Mouse (Mus musculus): ENCODE data around the gene Igfbp3. TPM values are rescaled to one million over a fixed set of nuclear protein-coding genes. Genes with fewer than 3 reads are reported as not detected.

The Igfbp3 gene
- polyA plus RNA-seq, 1 experiment from 2014 or later, result 34.5 TPM

- Histone ChIP-seq H3K4me3 (no peak overlapping the region), H3K36me3 (no peaks in the 10 kb centered on the region), H3K27me3 (replicated peaks) (no peaks in the 10 kb centered on the region), H3K4me2 (no peak overlapping the region), H3K27ac (replicated peaks) (no peak overlapping the region), H3K4me1 (peaks cover 13% of the 10 kb centered on the region), H3K9me3 (no peaks in the 10 kb centered on the region), H3K9ac (no peak overlapping the region)
- 80% methylated on average over 4 of the region's 4 CpGs for WGBS
- ATAC-seq (ENCODE audit: extremely low read depth, insufficient number of reproducible peaks, low FRiP score, low TSS enrichment), result no peak
These were observed 49.3 kb downstream of the Igfbp3 start for GRCm38 (mm10) chr11:7164416-7164815.

GRCm38 (mm10) chr11:7161502-7162174 is 52.1 kb downstream of the Igfbp3 start:
- WGBS, result 77% methylated on average over 8 of the region's 8 CpGs
- no peak for ATAC-seq (ENCODE audit: extremely low read depth, insufficient number of reproducible peaks, low FRiP score, low TSS enrichment)
- H3K4me1 ChIP-seq, result peaks cover 13% of the 10 kb centered on the region
- H3K9me3 ChIP-seq, result no peaks in the 10 kb centered on the region
- no peaks in the 10 kb centered on the region for H3K27me3 ChIP-seq (replicated peaks)
- H3K27ac ChIP-seq (replicated peaks), result no peak overlapping the region
- no peaks in the 10 kb centered on the region for H3K36me3 ChIP-seq
- H3K4me2 ChIP-seq, result no peak overlapping the region
- no peak overlapping the region for H3K4me3 ChIP-seq
- no peak overlapping the region for H3K9ac ChIP-seq

GRCm38 (mm10) chr11:7160637-7161101 is 53.1 kb downstream of the Igfbp3 start:
- Histone ChIP-seq H3K27me3 (replicated peaks) (no peaks in the 10 kb centered on the region), H3K27ac (replicated peaks) (0 out of 2 replicates have a peak overlapping the region, but pooled peaks have one; percentile 9), H3K4me1 (peaks cover 13% of the 10 kb centered on the region), H3K9ac (no peak overlapping the region), H3K36me3 (no peaks in the 10 kb centered on the region), H3K9me3 (no peaks in the 10 kb centered on the region), H3K4me2 (no peak overlapping the region), H3K4me3 (no peak overlapping the region)
- no peak for ATAC-seq (ENCODE audit: extremely low read depth, insufficient number of reproducible peaks, low FRiP score, low TSS enrichment)
- 50% methylated on average over 4 of the region's 4 CpGs for WGBS

- 0 out of 2 replicates have a peak overlapping the region, but pooled peaks have one; percentile 9 for H3K27ac ChIP-seq (replicated peaks)
- H3K4me2 ChIP-seq, result no peak overlapping the region
- H3K36me3 ChIP-seq, result no peaks in the 10 kb centered on the region
- no peaks in the 10 kb centered on the region for H3K27me3 ChIP-seq (replicated peaks)
- peaks cover 13% of the 10 kb centered on the region for H3K4me1 ChIP-seq
- 52% methylated on average over 6 of the region's 6 CpGs for WGBS
- no peak for ATAC-seq (ENCODE audit: extremely low read depth, insufficient number of reproducible peaks, low FRiP score, low TSS enrichment)
- no peak overlapping the region for H3K4me3 ChIP-seq
- H3K9ac ChIP-seq, result no peak overlapping the region
- no peaks in the 10 kb centered on the region for H3K9me3 ChIP-seq
These were observed 53.6 kb downstream of the Igfbp3 start for GRCm38 (mm10) chr11:7160146-7160545.

- Histone ChIP-seq H3K4me1 (peaks cover 13% of the 10 kb centered on the region), H3K27me3 (replicated peaks) (no peaks in the 10 kb centered on the region), H3K9ac (no peak overlapping the region), H3K27ac (replicated peaks) (no peak overlapping the region), H3K4me3 (no peak overlapping the region), H3K36me3 (no peaks in the 10 kb centered on the region), H3K9me3 (no peaks in the 10 kb centered on the region), H3K4me2 (no peak overlapping the region)
- 81% methylated on average over 6 of the region's 6 CpGs for WGBS
- ATAC-seq (ENCODE audit: extremely low read depth, insufficient number of reproducible peaks, low FRiP score, low TSS enrichment), result no peak
These were observed 55.5 kb downstream of the Igfbp3 start for GRCm38 (mm10) chr11:7158196-7158595.

- no peak overlapping the region for H3K4me3 ChIP-seq
- whole genome bisulfite sequencing, result 60% methylated on average over 4 of the region's 4 CpGs
- no peak overlapping the region for H3K27ac ChIP-seq (replicated peaks)
- H3K36me3 ChIP-seq, result no peaks in the 10 kb centered on the region
- H3K4me1 ChIP-seq, result peaks cover 13% of the 10 kb centered on the region
- H3K9ac ChIP-seq, result no peak overlapping the region
- no peaks in the 10 kb centered on the region for H3K9me3 ChIP-seq
- no peaks in the 10 kb centered on the region for H3K27me3 ChIP-seq (replicated peaks)
- no peak for ATAC-seq (ENCODE audit: extremely low read depth, insufficient number of reproducible peaks, low FRiP score, low TSS enrichment)
- no peak overlapping the region for H3K4me2 ChIP-seq
These were observed 57.3 kb downstream of the Igfbp3 start for GRCm38 (mm10) chr11:7156427-7156826.

Other genes starting within 250 kb of the Igfbp3 start
- gene Adcy1, start 150.4 kb downstream of the Igfbp3 start, polyA plus RNA-seq (2015; fragmentation: Nextera tagmentation; extraction: Ambion mirVana), result 0.51 and 0.87 TPM in 2 replicates
- not detected in 2 replicates for gene Gm11985, start 25.4 kb downstream of the Igfbp3 start, polyA plus RNA-seq (2015; fragmentation: Nextera tagmentation; extraction: Ambion mirVana)
- gene Igfbp1, start 16.1 kb downstream of the Igfbp3 start, polyA plus RNA-seq (2015; fragmentation: Nextera tagmentation; extraction: Ambion mirVana), result 0.37 and 2.5 TPM in 2 replicates

Data from heart, embryonic 13.5 days (tissue).